Mouse (Mus musculus): ENCODE data around the gene Wdr25.

Wdr25 gene

GRCm38 (mm10) chr12:109068738-109069137 is 175.3 kb downstream of the Wdr25 start:
- DNase-seq (ENCODE audit: low read depth) = no peak

- peak; percentile 44 for DNase-seq (ENCODE audit: low read depth)
These were observed 176.3 kb downstream of the Wdr25 start for GRCm38 (mm10) chr12:109069751-109070150.

GRCm38 (mm10) chr12:109071248-109071647 is 177.8 kb downstream of the Wdr25 start:
- DNase-seq (ENCODE audit: low read depth) = no peak

GRCm38 (mm10) chr12:109074106-109074505 is 180.7 kb downstream of the Wdr25 start:
- no peak for DNase-seq (ENCODE audit: low read depth)

GRCm38 (mm10) chr12:109074777-109075285 is 181.4 kb downstream of the Wdr25 start:
- DNase-seq (ENCODE audit: low read depth) = no peak

- no peak for DNase-seq (ENCODE audit: low read depth)
These were observed 183.6 kb downstream of the Wdr25 start for GRCm38 (mm10) chr12:109077036-109077435.
